Mouse (Mus musculus): ENCODE data around the gene Slc41a2.

The Slc41a2 gene

GRCm38 (mm10) chr10:83310356-83310755 is 27.3 kb downstream of the Slc41a2 start:
- no peak for DNase-seq (ENCODE audit: low read depth)

- no peak for DNase-seq (ENCODE audit: low read depth)
These were observed 36.0 kb downstream of the Slc41a2 start for GRCm38 (mm10) chr10:83301687-83302086.

DNA sequence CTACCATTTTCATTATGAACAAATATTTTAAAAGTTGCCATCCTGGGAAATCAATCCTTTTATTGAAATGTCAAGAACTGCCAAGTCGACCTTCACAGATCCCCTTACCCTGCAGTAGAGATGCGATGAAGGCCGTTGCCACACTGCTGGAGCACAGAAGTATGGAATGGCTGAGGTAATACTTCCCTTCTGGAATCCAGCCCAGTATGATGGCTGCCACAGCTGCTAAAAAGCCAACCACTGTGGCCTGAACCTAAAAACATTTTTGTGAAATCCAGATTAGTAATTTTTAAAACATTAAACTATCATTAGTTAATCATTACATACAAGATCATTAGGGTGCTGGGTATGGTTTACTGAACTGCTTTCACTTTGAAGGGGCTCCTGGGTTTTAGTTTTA is 36.6 kb downstream of the Slc41a2 start:
- DNase-seq (ENCODE audit: low read depth) = no peak

DNA sequence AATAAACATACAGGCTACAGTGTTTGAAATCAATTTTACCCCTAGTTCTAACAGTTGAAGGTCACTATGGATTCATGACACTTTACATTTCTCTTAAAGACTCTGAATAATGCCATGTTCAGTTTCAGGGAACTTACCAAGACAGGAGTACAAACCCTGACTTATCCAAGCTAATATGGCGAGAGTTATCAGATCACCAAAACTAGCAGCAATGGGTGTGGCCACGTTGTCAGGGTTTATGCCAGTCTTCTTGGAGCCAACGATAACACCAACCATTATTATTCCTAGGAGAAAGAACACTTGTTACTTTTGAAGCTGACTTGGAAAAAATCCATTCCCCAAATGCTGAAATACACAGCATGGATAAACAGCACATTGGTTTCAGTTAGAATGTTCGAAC is 40.7 kb downstream of the Slc41a2 start:
- no peak for DNase-seq (ENCODE audit: low read depth)

DNA sequence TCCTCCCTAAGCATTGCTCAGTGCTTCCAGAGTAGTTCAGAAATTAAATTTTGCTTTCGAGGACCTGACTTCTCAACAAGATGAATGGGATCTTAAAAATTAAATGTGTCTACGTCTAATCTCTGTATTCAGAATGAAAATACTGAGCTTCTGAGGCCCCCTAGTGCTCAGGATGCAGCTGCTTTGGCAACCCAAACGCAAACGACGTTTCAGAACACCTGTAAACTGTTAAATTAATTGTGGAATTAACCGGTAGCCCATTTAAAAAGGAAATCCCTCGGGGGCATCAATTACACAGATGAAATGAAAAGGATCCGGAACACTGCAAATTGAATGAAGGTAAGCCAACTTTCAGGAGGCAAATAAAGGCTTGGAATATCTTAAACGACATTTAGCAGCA is 42.9 kb downstream of the Slc41a2 start:
- DNase-seq (ENCODE audit: low read depth) = no peak

DNA sequence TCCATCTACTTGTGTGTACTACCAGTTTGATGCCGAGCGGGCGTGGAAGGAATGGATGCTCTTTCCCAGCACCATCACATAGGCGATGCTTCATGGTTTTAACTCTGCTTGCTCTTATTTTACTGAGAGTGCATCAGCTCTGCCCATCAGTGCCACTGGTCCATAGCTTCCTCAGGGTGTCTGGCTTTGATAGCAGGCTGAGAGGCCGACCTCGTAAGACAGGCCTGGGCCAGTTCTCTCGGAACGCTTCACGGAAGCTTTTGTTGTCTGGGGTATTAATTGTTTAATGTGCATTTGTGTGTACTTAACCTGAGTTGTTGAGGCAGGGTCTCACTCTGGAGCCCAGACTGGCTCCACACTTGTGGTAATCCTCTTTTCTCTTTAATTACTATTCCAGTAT is 44.3 kb downstream of the Slc41a2 start:
- DNase-seq (ENCODE audit: low read depth) = no peak

DNA sequence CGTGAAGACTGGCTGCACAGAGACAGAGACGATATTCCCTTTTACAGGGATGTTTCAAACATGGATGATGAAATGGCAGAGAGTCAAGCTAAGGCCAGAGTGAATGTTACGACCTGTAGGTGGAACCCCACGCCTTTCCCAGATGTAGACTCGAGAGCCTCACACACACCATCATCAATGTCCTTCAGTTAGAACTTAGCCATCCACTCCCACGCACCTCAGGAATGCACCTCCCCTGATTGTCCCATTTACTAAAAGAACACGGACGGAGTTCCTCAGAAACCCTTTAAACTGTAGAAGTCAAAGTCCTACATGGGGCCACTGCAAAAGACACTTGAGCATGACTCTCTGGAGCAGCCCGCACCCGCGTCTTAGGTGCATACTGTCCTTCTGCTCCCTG is 46.0 kb downstream of the Slc41a2 start:
- DNase-seq (ENCODE audit: low read depth) = no peak

DNA sequence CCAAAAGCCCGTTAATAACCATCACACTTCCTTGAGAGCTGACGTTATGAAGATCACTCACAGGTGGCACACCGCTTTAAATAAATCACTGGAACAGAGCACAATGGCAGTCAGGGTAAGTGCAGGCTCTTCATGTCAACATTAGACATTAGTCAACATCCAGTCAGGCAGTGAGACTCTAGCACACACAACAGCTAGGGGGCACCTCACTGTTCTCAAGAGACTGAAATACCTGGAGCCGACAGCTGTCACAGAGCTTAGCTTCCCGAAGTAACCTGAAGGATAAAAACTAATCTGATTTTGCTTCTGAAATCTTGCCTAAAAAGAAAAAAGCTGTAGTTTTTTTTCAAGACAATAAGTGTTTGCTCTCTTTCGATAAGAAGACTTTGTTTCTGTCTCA is 49.9 kb downstream of the Slc41a2 start:
- no peak for DNase-seq (ENCODE audit: low read depth)

- no peak for DNase-seq (ENCODE audit: low read depth)
These were observed 51.3 kb downstream of the Slc41a2 start for GRCm38 (mm10) chr10:83286399-83286798.

GRCm38 (mm10) chr10:83285724-83286256 is 51.9 kb downstream of the Slc41a2 start:
- DNase-seq (ENCODE audit: low read depth) = no peak

- no peak for DNase-seq (ENCODE audit: low read depth)
These were observed 52.8 kb downstream of the Slc41a2 start for GRCm38 (mm10) chr10:83284916-83285315.

- no peak for DNase-seq (ENCODE audit: low read depth)
These were observed 71.0 kb downstream of the Slc41a2 start for GRCm38 (mm10) chr10:83266731-83267130.

- DNase-seq (ENCODE audit: low read depth) = no peak
These were observed 71.4 kb downstream of the Slc41a2 start for GRCm38 (mm10) chr10:83266241-83266640.

GRCm38 (mm10) chr10:83264680-83265079 is 73.0 kb downstream of the Slc41a2 start:
- no peak for DNase-seq (ENCODE audit: low read depth)

GRCm38 (mm10) chr10:83264056-83264455 is 73.6 kb downstream of the Slc41a2 start:
- DNase-seq (ENCODE audit: low read depth) = no peak

DNA sequence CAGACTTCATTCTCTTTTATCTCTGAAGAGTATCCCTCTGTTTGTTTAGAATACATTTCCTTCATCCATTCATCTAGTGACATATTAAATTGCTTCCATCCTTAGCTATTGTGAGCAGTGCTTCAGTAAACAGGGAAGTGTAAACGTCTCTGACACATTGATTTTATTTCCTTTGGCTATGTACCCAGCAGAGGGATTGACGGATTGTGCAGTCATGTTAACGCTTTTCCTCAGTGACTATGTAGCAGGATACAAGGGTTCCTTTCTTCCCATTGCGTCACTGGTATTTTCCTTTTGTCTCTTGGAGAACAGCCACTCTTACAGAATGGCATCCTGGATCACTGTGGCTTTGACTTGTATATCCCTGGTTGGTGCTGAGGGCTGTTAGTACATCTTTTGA is 76.4 kb downstream of the Slc41a2 start:
- no peak for DNase-seq (ENCODE audit: low read depth)

- peak; percentile 42 for DNase-seq (ENCODE audit: low read depth)
These were observed 86.3 kb downstream of the Slc41a2 start for GRCm38 (mm10) chr10:83251377-83251776.

DNA sequence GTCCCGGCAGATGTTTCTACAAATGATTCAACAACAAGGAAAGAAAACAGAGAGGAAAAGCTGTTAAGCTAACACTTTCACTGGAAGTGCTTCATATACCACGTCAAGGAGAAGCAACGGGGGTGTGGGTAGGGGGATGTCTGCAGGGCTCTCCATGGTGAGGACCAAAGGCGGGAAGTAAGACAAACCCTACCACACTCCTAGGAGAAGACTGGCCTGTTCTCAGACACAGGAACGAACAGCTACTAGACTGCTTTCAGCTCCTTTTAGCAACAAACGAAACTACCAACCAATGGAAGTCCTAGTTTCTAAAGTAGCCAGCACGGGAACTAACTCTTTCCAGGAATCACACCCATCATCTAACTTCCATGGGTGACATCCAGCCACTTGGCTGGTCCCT is 89.6 kb downstream of the Slc41a2 start:
- DNase-seq (ENCODE audit: low read depth) = no peak

DNA sequence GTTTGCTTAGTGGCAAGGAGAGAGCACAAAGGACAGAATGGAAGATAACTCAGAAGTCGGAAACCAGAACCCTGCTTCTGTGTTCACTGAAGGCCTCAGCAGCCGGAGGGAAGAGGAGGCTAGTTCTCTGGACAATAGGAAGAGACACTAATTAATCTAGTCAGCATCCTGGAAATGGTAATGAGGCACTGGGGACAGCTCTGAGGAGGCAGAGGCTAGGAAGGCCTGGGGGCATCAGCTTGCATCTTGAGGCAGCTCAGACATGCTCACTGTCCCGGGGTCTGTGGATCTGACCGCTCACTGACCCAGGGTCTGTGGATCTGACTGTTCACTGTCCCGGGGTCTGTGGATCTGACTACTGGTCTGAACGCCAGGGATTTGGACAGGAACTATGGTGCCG is 92.0 kb downstream of the Slc41a2 start:
- no peak for DNase-seq (ENCODE audit: low read depth)

DNA sequence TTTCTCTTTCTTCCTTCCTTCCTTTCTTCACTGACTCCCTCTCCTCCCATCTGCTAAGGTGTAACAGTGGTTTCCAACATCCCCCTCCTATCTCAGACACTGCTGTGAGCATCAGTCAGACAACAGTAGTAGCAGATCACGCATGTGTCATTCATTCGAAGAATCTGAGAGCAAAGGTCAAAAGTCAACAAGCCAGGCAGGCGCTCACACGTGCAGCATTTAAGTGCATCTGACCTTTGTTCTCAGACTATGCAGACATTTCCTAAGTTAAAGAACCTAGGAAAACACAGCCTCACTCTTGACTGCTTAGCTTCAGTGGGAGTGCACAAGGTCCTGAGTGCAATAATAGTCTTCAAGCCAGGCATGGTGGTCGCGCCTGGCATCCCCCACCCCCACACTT is 93.6 kb downstream of the Slc41a2 start:
- no peak for DNase-seq (ENCODE audit: low read depth)

- DNase-seq (ENCODE audit: low read depth) = no peak
These were observed 95.5 kb downstream of the Slc41a2 start for GRCm38 (mm10) chr10:83242106-83242686.

GRCm38 (mm10) chr10:83234391-83234790 is 103.3 kb downstream of the Slc41a2 start:
- DNase-seq (ENCODE audit: low read depth) = no peak

GRCm38 (mm10) chr10:83233967-83234366 is 103.7 kb downstream of the Slc41a2 start:
- DNase-seq (ENCODE audit: low read depth) = no peak

DNA sequence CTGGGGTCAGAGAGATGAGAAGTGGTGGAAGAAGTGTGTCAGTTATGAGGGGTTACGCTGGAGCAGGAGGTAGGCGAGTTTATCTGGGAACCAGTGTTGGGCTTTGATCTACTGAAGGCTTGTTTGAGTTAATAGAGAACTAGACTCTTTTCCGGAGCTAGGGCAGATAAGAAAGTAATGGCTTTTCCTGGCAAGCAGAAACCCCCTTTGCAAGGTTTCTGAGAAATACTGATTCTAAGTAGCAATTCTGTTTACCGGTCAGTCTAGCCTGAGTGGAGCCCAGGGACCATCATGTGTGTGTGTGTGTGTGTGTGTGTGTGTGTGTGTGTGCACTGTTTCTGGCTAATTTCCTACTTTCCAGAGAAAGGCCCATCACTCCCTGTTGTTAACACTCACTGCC is 109.1 kb downstream of the Slc41a2 start:
- no peak for DNase-seq (ENCODE audit: low read depth)

All from induced T-regulatory cell, adult 2 months (primary cell).